Mouse (Mus musculus) gastrocnemius, adult 18-20 months (tissue): ENCODE results near the gene Poldip3. TPM values are rescaled to one million over a fixed set of nuclear protein-coding genes. Genes with fewer than 3 reads are reported as not detected.
A peak's percentile ranks its signal among the peaks of the same experiment; 100 is the strongest.

ENCODE experiments used
- DNase-seq: peaks from one replicate; pipeline ENCODE4 v3.0.0; 2021; ENCODE audit warnings: low spot score
- total RNA-seq, 2 experiments: library from RNA; stranded (reverse); gene quantifications; 2 replicates each; pipeline ENCODE4 v1.2.3; 2021

Poldip3 gene
- total RNA-seq, 2 experiments from 2014 or later = 15.7 to 17.1 TPM

DNA sequence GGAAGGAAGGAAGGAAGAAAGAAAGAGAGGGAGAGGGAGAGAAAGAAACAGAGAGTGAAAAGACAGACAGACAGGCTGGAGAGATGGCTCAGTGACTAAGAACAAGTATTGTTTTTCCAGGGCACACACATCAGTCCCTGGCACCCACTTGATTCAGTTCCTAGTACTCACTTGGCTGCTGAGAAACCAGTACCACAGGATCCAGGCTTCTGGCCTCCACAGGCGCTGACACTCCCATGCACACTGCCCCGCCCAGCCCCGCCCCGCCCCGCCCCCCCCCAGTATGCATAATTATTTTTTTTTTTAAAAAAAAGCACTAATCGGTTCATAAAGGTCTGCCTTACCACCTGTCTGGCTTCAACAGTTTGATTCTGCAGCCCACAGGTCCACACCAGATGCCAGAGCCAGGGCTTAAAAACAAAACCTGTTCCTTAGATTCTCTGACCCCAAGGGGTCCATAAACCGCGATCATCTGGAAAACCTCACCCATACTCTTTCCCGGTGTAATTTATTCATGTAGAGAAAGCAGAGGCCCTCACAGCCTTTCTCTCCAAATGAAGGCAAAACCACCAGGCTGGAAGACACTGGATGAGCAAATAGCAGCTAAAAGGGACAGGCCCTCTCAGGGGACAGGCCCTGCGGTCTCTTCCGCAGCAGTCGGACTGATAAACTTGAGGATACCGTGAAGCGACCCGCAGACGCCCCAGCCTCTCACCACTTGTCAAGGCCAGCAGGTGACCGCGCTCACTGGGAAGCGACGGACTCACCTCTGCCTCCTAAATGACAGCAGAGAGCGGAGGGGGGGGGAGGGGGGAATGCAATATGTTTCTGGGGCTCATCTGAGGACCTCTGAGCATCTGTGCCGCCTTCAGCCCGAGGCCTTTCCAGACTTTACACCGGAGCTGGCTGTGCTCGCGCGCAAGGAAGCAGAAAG is 60.4 kb downstream of the Poldip3 start:
- no peak for DNase-seq

DNA sequence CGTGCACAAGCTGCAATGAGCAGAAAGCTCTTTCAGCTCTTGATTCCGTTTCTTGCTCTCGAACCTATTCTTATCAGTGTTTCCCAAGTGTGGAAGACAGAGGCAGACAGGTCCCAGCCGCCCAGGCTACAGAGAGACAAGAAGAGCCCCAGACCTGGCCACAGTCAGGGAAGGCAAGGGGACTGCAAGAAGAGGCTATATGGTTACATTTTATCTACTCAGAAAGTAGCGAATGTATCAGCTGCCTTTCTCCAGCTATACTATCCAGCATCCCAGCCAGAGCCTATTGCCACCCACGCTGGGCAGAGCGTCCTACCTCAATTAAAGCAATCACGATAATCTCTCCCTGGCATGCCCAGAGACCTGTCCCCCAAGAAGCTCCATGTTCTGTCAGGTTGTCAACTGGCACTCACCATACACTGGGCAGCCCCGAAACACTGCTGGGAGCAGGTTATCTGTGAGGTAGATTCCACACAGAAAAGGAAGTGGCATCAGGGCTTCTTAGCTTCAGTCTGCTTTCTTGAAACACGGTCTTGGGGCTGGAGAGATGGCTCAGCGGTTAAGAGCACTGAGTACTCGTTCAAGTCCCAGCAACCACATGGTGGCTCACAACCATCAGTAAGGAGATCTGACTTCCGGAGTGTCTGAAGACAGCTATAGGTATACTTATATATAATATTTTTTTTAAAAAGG is 62.4 kb downstream of the Poldip3 start:
- no peak for DNase-seq

GRCm38 (mm10) chr15:83085901-83086300 is 63.3 kb downstream of the Poldip3 start:
- peak; percentile 58 for DNase-seq

DNA sequence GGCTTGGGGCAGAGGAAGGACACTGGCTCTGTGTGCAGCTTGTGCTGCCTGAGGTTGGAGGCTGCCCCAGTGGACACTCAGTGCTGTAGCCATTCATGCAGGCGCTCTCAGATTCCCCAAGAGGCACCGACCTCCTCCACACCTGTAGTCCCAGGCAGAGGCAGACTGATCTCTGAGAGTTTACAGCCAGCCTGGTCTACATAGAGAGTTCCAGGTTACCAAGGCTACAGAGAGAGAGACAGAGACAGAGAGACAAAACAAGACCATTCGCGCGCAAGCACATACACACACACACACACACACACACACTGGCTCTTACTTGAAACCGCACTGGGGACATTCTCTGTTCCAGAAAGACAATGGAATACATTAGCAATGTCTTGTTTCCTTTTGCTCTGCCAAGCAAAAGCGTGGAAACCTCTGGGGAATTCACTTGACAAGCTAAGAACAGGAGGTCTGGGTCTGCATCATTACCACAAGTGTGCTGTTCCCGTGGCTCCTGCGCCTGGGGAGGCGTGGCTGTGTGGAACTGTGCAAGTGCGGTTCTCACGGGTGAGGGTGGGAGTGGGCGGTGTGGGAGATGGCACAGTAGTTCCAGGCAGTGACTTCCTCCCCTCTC is 65.1 kb downstream of the Poldip3 start:
- no peak for DNase-seq

DNA sequence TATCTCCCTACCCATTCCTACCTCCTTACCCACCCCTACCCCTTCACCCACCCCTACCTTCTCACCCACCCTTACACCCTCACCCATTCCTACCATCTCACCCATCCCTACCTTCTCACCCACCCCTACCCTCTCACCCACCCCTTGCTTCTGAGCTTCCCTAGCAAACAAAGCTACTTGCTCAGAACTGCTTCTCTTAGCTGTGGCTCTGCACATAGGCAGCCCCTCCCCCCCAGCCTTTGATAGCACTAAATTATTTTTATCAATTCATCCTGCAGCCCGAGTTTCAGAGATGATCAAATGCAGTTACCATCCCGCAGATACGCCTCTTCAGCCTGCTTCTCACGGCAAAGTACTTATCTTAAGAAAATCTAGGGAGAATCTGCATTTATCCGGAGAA is 65.7 kb downstream of the Poldip3 start:
- DNase-seq = no peak

Other genes starting within 250 kb of the Poldip3 start
- gene Tcf20, start 161.5 kb downstream of the Poldip3 start, total RNA-seq = 10 to 100 TPM; 33.2 to 36.0 TPM
- gene Nfam1, start 116.1 kb downstream of the Poldip3 start, total RNA-seq = under 1 TPM; 0.66 to 0.78 TPM
- 10 to 100 TPM; 26.9 to 33.9 TPM for gene Serhl, start 59.9 kb downstream of the Poldip3 start, total RNA-seq
- gene Rrp7a, start 26.6 kb downstream of the Poldip3 start, total RNA-seq = 10 to 100 TPM; 37.4 to 46.5 TPM
- 10 to 100 TPM; 40.3 to 50.1 TPM for gene Cyb5r3, start 23.2 kb upstream of the Poldip3 start, total RNA-seq
- gene A4galt, start 102.4 kb upstream of the Poldip3 start, total RNA-seq = 1 to 10 TPM; 3.0 to 3.3 TPM
- 1 to 10 TPM; 5.4 to 6.0 TPM for gene Arfgap3, start 200.9 kb upstream of the Poldip3 start, total RNA-seq